Mouse (Mus musculus): Measurements from ENCODE around the gene Ppm1h. TPM values are rescaled to one million over a fixed set of nuclear protein-coding genes. Genes with fewer than 3 reads are reported as not detected.

The Ppm1h gene
- polyA plus RNA-seq, 1 experiment = 0.13 TPM

DNA sequence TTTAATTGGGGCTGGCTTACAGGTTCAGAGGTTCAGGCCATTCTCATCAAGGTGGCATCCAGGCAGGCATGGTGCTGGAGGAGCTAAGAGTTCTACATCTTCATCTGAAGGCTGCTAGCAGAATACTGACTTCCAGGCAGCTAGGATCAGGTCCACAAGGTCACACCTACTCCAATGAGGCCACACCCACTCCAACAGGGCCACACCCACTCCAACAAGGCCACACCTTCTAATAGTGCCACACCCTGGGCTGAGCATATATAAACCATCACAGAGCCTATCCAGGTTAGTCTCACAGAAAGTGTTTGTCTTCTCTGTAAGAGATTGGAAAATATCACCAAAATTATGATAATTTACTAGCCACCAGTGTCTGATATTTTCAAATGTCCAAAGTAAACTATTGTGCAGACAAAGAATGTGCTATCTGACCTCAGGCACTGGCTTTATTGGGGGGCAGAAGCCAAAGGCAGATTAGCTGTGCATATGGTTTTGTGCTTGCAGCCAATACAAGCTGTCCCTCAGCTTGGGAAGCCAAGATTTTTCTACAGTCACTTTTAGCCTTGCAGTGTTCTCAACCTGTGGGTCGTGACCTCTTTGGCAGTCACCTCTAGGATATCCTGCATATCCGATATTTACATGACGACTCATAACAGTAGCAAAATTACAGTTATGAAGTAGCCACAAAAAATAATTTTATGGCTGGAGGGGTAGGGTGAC is 99.5 kb downstream of the Ppm1h start:
- H3K27me3 ChIP-seq (ENCODE audit: control insufficient read depth, insufficient read depth, insufficient read length) = no peaks in the 10 kb centered on the region
- no peak for TF ChIP-seq E2F4 (IDR thresholded peaks at IDR 0.05; ENCODE audit: insufficient read depth)
- TF ChIP-seq USF1 (IDR thresholded peaks at IDR 0.05; ENCODE audit: low read depth) = no peak
- TF ChIP-seq SRF (IDR thresholded peaks at IDR 0.05; ENCODE audit: control insufficient read depth, insufficient read length, low read depth) = no peak
- TF ChIP-seq CEBPB (IDR thresholded peaks at IDR 0.05; ENCODE audit: insufficient read depth, poor library complexity, severe bottlenecking) = no peak
- H3K79me2 ChIP-seq (ENCODE audit: control insufficient read depth, insufficient read depth) = no peaks in the 10 kb centered on the region
- no peaks in the 10 kb centered on the region for H3K36me3 ChIP-seq (ENCODE audit: control insufficient read depth, insufficient read depth)
- no peak overlapping the region for H3K4me2 ChIP-seq (ENCODE audit: low read depth)
- no peak overlapping the region for H3ac ChIP-seq (ENCODE audit: control insufficient read depth, insufficient read length)
- H3K4me3 ChIP-seq = no peak overlapping the region

GRCm38 (mm10) chr10:122779351-122779750 is 100.8 kb downstream of the Ppm1h start:
- no peak for TF ChIP-seq POLR2AphosphoS2 (IDR thresholded peaks at IDR 0.05; ENCODE audit: insufficient read length, low read depth)
- no peak for TF ChIP-seq USF1 (IDR thresholded peaks at IDR 0.05; ENCODE audit: low read depth)
- TF ChIP-seq MYOG (IDR thresholded peaks at IDR 0.05; ENCODE audit: control insufficient read depth in 1 of 3, insufficient read depth in 1 of 3, insufficient read length in 2 of 3, low read depth in 2 of 3) = no peak
- no peak for TF ChIP-seq TCF12 (IDR thresholded peaks at IDR 0.05; ENCODE audit: insufficient read depth, poor library complexity, severe bottlenecking)
- no peak for TF ChIP-seq MYOD1 (IDR thresholded peaks at IDR 0.05; ENCODE audit: control insufficient read depth in 1 of 3, insufficient read length in 2 of 3, low read depth in 2 of 3)
- TF ChIP-seq CEBPB (IDR thresholded peaks at IDR 0.05; ENCODE audit: insufficient read depth, poor library complexity, severe bottlenecking) = no peak
- TF ChIP-seq E2F4 (IDR thresholded peaks at IDR 0.05; ENCODE audit: insufficient read depth) = no peak
- TF ChIP-seq MAX (IDR thresholded peaks at IDR 0.05; ENCODE audit: low read depth) = no peak
- no peak for TF ChIP-seq TCF3 (IDR thresholded peaks at IDR 0.05; ENCODE audit: insufficient read length, low read depth)
- TF ChIP-seq SRF (IDR thresholded peaks at IDR 0.05; ENCODE audit: control insufficient read depth, insufficient read length, low read depth) = no peak
- TF ChIP-seq POLR2A (IDR thresholded peaks at IDR 0.05; ENCODE audit: insufficient read length, low read depth) = no peak
- no peak for TF ChIP-seq REST (IDR thresholded peaks at IDR 0.05; ENCODE audit: insufficient read depth, insufficient read length)
- H3K36me3 ChIP-seq (ENCODE audit: control insufficient read depth, insufficient read depth) = no peaks in the 10 kb centered on the region
- no peak overlapping the region for H3K4me3 ChIP-seq
- H3K4me2 ChIP-seq (ENCODE audit: low read depth) = no peak overlapping the region
- H3ac ChIP-seq (ENCODE audit: control insufficient read depth, insufficient read length) = no peak overlapping the region
- H3K27me3 ChIP-seq (ENCODE audit: control insufficient read depth, insufficient read depth, insufficient read length) = no peaks in the 10 kb centered on the region
- no peaks in the 10 kb centered on the region for H3K79me2 ChIP-seq (ENCODE audit: control insufficient read depth, insufficient read depth)

DNA sequence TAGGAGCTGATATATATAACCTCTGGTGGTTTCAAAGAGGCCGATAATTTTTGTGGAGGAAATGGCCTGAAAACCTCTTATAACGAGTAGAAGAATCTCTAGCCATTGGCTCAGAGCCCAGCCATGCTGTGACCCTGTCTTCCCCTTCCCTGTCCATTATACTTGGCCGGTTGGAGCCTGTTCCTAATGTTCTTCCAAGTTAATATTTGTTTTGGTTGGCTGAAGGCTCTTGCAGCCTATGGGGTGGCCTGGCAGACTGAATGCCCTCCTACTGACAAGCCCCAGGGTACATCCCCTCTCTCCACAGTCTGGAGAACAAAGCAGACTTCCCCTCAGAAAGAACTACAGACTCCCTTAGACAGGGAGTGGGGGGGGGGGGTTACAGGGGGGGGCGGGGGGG is 104.2 kb downstream of the Ppm1h start:
- H3K4me3 ChIP-seq = no peak overlapping the region
- no peaks in the 10 kb centered on the region for H3K36me3 ChIP-seq (ENCODE audit: control insufficient read depth, insufficient read depth)
- TF ChIP-seq USF1 (IDR thresholded peaks at IDR 0.05; ENCODE audit: low read depth) (no peak), CEBPB (IDR thresholded peaks at IDR 0.05; ENCODE audit: insufficient read depth, poor library complexity, severe bottlenecking) (no peak), MYOD1 (IDR thresholded peaks at IDR 0.05; ENCODE audit: control insufficient read depth in 1 of 3, insufficient read length in 2 of 3, low read depth in 2 of 3) (no peak), SRF (IDR thresholded peaks at IDR 0.05; ENCODE audit: control insufficient read depth, insufficient read length, low read depth) (no peak), MYOG (IDR thresholded peaks at IDR 0.05; ENCODE audit: control insufficient read depth in 1 of 3, insufficient read depth in 1 of 3, insufficient read length in 2 of 3, low read depth in 2 of 3) (no peak), POLR2A (IDR thresholded peaks at IDR 0.05; ENCODE audit: insufficient read length, low read depth) (no peak), REST (IDR thresholded peaks at IDR 0.05; ENCODE audit: insufficient read depth, insufficient read length) (no peak), MAX (IDR thresholded peaks at IDR 0.05; ENCODE audit: low read depth) (no peak), TCF12 (IDR thresholded peaks at IDR 0.05; ENCODE audit: insufficient read depth, poor library complexity, severe bottlenecking) (no peak), POLR2AphosphoS2 (IDR thresholded peaks at IDR 0.05; ENCODE audit: insufficient read length, low read depth) (no peak), E2F4 (IDR thresholded peaks at IDR 0.05; ENCODE audit: insufficient read depth) (no peak), TCF3 (IDR thresholded peaks at IDR 0.05; ENCODE audit: insufficient read length, low read depth) (no peak)
- H3K79me2 ChIP-seq (ENCODE audit: control insufficient read depth, insufficient read depth) = no peaks in the 10 kb centered on the region
- H3K4me2 ChIP-seq (ENCODE audit: low read depth) = no peak overlapping the region
- no peak overlapping the region for H3ac ChIP-seq (ENCODE audit: control insufficient read depth, insufficient read length)
- H3K27me3 ChIP-seq (ENCODE audit: control insufficient read depth, insufficient read depth, insufficient read length) = no peaks in the 10 kb centered on the region

DNA sequence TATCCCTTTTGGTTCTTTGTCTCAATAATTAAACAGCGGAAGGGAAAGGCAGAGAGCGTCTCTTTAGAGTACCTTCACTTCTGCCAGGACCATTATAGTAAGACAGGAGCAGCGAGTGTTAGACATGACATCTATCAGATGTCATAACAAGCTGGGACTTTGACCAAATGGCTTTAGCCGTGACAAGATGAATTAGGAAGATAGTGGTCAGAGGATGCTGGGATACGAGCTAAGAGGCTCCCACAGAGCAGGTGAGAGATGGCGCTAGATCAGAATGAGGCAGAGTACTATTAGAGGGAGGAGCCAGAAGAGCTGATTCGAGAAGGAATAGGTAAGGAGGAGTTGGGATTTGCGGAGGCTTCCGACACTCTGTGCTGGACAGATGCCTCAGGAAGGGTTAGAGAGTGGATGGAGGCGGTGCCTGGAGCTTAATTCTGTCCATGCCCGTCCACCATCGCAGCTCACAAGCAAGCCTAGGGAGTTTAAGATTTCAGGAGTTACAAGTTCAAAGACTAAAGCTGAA is 111.1 kb downstream of the Ppm1h start:
- H3K79me2 ChIP-seq (ENCODE audit: control insufficient read depth, insufficient read depth) = no peaks in the 10 kb centered on the region
- no peak for TF ChIP-seq CEBPB (IDR thresholded peaks at IDR 0.05; ENCODE audit: insufficient read depth, poor library complexity, severe bottlenecking)
- TF ChIP-seq MAX (IDR thresholded peaks at IDR 0.05; ENCODE audit: low read depth) = no peak
- no peak for TF ChIP-seq REST (IDR thresholded peaks at IDR 0.05; ENCODE audit: insufficient read depth, insufficient read length)
- no peak for TF ChIP-seq E2F4 (IDR thresholded peaks at IDR 0.05; ENCODE audit: insufficient read depth)
- no peak for TF ChIP-seq MYOD1 (IDR thresholded peaks at IDR 0.05; ENCODE audit: control insufficient read depth in 1 of 3, insufficient read length in 2 of 3, low read depth in 2 of 3)
- no peak for TF ChIP-seq USF1 (IDR thresholded peaks at IDR 0.05; ENCODE audit: low read depth)
- TF ChIP-seq SRF (IDR thresholded peaks at IDR 0.05; ENCODE audit: control insufficient read depth, insufficient read length, low read depth) = no peak
- TF ChIP-seq POLR2A (IDR thresholded peaks at IDR 0.05; ENCODE audit: insufficient read length, low read depth) = no peak
- TF ChIP-seq TCF12 (IDR thresholded peaks at IDR 0.05; ENCODE audit: insufficient read depth, poor library complexity, severe bottlenecking) = no peak
- TF ChIP-seq MYOG (IDR thresholded peaks at IDR 0.05; ENCODE audit: control insufficient read depth in 1 of 3, insufficient read depth in 1 of 3, insufficient read length in 2 of 3, low read depth in 2 of 3) = no peak
- no peak for TF ChIP-seq POLR2AphosphoS2 (IDR thresholded peaks at IDR 0.05; ENCODE audit: insufficient read length, low read depth)
- no peaks in the 10 kb centered on the region for H3K36me3 ChIP-seq (ENCODE audit: control insufficient read depth, insufficient read depth)
- H3ac ChIP-seq (ENCODE audit: control insufficient read depth, insufficient read length) = no peak overlapping the region
- no peak overlapping the region for H3K4me3 ChIP-seq
- no peaks in the 10 kb centered on the region for H3K27me3 ChIP-seq (ENCODE audit: control insufficient read depth, insufficient read depth, insufficient read length)
- H3K4me2 ChIP-seq (ENCODE audit: low read depth) = no peak overlapping the region

All from myocyte (in vitro differentiated cells).